Mouse (Mus musculus): ENCODE data around the gene Tmem163.

DNA sequence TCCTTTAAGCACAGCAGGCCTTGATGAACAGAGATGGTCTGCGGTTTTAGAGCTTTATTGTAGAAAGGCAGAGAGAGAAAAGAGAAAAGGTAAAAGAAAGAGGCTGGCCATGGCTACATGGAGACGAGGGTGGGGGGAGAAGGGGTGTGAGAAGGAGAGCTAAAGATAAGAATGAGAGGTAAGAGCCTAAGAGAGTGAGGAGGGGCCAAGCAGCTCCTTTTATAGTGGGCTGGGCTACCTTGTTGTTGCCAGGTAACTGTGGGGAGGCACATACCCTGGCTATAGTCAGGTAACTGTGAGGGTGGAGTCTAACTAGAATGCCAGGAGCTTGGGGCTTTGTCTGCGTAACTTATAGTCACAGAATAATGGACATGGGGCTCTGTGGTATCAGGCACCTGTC, 110.7 kb downstream of the Tmem163 start:
- no peak for TF ChIP-seq CTCF (IDR thresholded peaks at IDR 0.05; ENCODE audit: low read depth)
- TF ChIP-seq EP300 (optimal IDR thresholded peaks at IDR 0.05) = no peak

All from stomach, postnatal 0 days (tissue).